Mouse (Mus musculus): ENCODE results near the gene Pnpla1.
A peak's percentile ranks its signal among the peaks of the same experiment; 100 is the strongest.

Pnpla1 gene

GRCm38 (mm10) chr17:28922096-28922495, 63.9 kb downstream of the Pnpla1 start:
- no peak for ATAC-seq (ENCODE audit: low TSS enrichment)

- no peak for ATAC-seq (ENCODE audit: low TSS enrichment)
Measured at GRCm38 (mm10) chr17:28924957-28925595, 66.9 kb downstream of the Pnpla1 start.

GRCm38 (mm10) chr17:28926380-28926779, 68.2 kb downstream of the Pnpla1 start:
- ATAC-seq (ENCODE audit: low TSS enrichment): peak; percentile 75; the same call in 1 of the 2 replicates

- peak; percentile 42; the same call in 1 of the 2 replicates for ATAC-seq (ENCODE audit: low TSS enrichment)
Measured at GRCm38 (mm10) chr17:28926866-28927635, 68.8 kb downstream of the Pnpla1 start.

- ATAC-seq (ENCODE audit: low TSS enrichment): no peak
Measured at GRCm38 (mm10) chr17:28928004-28928403, 69.8 kb downstream of the Pnpla1 start.

- no peak for ATAC-seq (ENCODE audit: low TSS enrichment)
Measured at GRCm38 (mm10) chr17:28929369-28929768, 71.2 kb downstream of the Pnpla1 start.

- no peak for ATAC-seq (ENCODE audit: low TSS enrichment)
Measured at GRCm38 (mm10) chr17:28930392-28931074, 72.3 kb downstream of the Pnpla1 start.

- no peak for ATAC-seq (ENCODE audit: low TSS enrichment)
Measured at GRCm38 (mm10) chr17:28931436-28932211, 73.4 kb downstream of the Pnpla1 start.

- no peak for ATAC-seq (ENCODE audit: low TSS enrichment)
Measured at GRCm38 (mm10) chr17:28932274-28932673, 74.1 kb downstream of the Pnpla1 start.

GRCm38 (mm10) chr17:28934120-28934916, 76.1 kb downstream of the Pnpla1 start:
- no peak for ATAC-seq (ENCODE audit: low TSS enrichment)

- ATAC-seq (ENCODE audit: low TSS enrichment): no peak
Measured at GRCm38 (mm10) chr17:28936133-28936532, 77.9 kb downstream of the Pnpla1 start.

- ATAC-seq (ENCODE audit: low TSS enrichment): no peak
Measured at GRCm38 (mm10) chr17:28936622-28937345, 78.6 kb downstream of the Pnpla1 start.
